Mouse (Mus musculus): ENCODE measurements around the gene Styxl1. TPM values are rescaled to one million over a fixed set of nuclear protein-coding genes. Genes with fewer than 3 reads are reported as not detected.
A peak's percentile ranks its signal among the peaks of the same experiment; 100 is the strongest.

The Styxl1 gene
- total RNA-seq, 1 experiment from 2014 or later = not detected

DNA sequence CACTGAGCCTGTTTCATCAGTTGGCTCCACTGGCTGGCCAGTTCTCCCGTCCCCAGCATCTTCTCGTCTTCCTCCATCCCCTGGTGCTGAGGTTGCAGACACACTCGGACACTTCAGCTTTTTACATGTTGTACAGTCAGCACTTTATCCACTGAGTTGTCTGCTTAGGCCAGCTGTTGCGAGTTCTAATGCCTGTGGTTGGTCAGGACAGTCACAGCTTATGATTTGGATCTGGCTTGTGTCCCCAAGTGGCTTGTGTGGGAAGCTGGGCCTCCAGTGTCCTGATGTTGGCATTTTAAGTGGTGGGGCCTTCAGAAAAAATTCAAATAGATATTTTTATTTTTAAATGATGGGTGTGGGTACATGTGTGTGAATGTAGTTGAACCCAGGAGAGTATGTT, 72.8 kb downstream of the Styxl1 start:
- no peak for ATAC-seq (replicated peaks; ENCODE audit: low read depth, poor library complexity, severe bottlenecking)

DNA sequence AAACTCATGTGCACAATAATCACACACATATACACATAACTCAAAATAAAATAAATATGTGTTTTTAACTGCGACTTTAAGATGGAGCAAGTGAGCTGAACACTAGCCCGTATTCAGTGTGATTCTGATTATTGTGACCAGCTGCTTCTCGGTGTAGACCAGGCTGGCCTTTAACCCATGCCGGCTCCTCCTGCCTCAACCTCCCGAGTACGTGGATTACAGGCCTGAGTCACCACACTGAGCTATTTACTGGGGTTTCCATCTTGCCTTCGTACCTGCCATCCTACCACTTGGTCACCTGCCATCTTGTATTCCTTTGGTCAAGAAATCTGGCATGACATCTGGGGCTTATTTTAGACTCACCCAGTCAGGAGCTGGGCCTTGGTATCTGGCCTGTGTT, 74.8 kb downstream of the Styxl1 start:
- no peak for ATAC-seq (replicated peaks; ENCODE audit: low read depth, poor library complexity, severe bottlenecking)

GRCm38 (mm10) chr5:135702682-135703192, 75.4 kb downstream of the Styxl1 start:
- ATAC-seq (replicated peaks; ENCODE audit: low read depth, poor library complexity, severe bottlenecking) = peak; percentile 85

DNA sequence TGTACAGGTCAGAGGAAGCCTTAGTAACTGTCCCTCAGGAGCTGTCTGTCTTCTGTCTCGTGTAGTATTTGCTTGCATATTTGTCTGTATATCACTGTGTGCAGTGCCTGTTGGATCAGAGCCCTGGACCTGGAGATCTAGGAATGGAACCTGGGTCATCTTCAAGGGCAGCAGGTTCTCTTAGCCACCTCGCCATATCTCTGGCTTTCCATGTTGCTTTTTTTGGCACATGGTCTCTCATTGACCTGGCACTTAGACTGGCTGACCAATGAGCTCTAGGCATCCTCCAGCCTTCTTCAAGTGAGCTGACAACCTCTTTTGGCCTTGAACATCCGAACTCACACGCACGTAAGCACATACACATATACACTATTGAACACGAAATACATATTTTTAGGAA, 76.0 kb downstream of the Styxl1 start:
- ATAC-seq (replicated peaks; ENCODE audit: low read depth, poor library complexity, severe bottlenecking) = no peak

DNA sequence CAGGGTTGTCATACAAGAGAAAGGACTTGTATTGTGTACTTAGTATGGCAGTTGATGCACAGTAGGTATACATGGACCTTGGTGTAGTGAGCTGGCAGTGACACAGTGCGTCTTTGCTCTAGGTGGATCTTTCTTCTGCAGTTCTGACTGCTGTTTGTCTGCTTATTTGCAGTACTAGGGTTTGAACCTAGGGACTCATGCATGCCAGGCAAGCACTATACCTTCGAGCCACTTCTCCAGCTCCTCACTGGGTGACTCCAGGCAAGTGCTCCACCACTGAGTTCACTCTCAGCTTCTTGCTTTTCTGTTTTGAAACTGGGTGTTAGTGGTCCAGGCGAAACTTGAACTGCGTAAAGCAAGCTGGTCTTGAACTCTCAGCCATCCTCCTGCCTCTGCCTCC, 76.6 kb downstream of the Styxl1 start:
- no peak for ATAC-seq (replicated peaks; ENCODE audit: low read depth, poor library complexity, severe bottlenecking)

DNA sequence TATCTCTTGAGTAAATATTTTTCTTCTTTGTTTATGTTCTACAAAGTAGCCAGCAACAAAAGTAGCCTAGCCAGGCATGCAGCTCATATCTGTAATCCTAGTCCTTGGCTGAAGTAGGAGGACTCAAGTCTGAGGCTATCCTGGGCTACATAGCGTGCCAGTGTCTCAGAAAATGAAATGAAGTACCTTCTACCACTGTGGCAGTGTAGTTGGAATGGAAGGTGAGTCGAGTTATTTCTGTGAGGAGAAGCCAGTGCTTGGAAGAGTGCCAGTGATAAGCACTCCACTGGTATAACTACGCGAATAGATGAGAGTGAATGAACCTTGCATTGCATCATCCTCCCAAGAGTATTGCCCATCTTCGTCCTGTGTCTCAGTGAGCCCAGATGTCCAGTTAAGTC, 80.5 kb downstream of the Styxl1 start:
- no peak for ATAC-seq (replicated peaks; ENCODE audit: low read depth, poor library complexity, severe bottlenecking)

Other genes with a start within 250 kb of the Styxl1 start
- gene Hip1, start 233.3 kb downstream of the Styxl1 start, total RNA-seq (2017) = 4.2 and 8.5 TPM in 2 replicates
- gene Ccl26, start 214.8 kb downstream of the Styxl1 start, total RNA-seq (2017) = not detected in 2 replicates
- gene Ccl24, start 205.3 kb downstream of the Styxl1 start, total RNA-seq (2017) = not detected in 2 replicates
- 12.4 and 14.0 TPM in 2 replicates for gene Rhbdd2, start 145.8 kb downstream of the Styxl1 start, total RNA-seq (2017)
- gene Por, start 108.4 kb downstream of the Styxl1 start, total RNA-seq (2017) = 55.7 and 72.0 TPM in 2 replicates
- 8.5 and 12.4 TPM in 2 replicates for gene Tmem120a, start 33.9 kb downstream of the Styxl1 start, total RNA-seq (2017)
- 189 and 208 TPM in 2 replicates for gene Mdh2, start 95 bp upstream of the Styxl1 start, total RNA-seq (2017)
- gene Srrm3, start 28.5 kb upstream of the Styxl1 start, total RNA-seq (2017) = not detected in 2 replicates
- 0.46 and 1.4 TPM in 2 replicates for gene Hspb1, start 109.5 kb upstream of the Styxl1 start, total RNA-seq (2017)
- gene Ywhag, start 156.2 kb upstream of the Styxl1 start, total RNA-seq (2017) = 79.8 and 122 TPM in 2 replicates
- gene Ssc4d, start 196.1 kb upstream of the Styxl1 start, total RNA-seq (2017) = 1.0 and 1.3 TPM in 2 replicates
- not detected in 2 replicates for gene Zp3, start 201.7 kb upstream of the Styxl1 start, total RNA-seq (2017)
- 4.8 and 5.9 TPM in 2 replicates for gene Dtx2, start 216.4 kb upstream of the Styxl1 start, total RNA-seq (2017)

All from common myeloid progenitor, adult 5-6 weeks (primary cell).